Mouse (Mus musculus) hindbrain, postnatal 0 days (tissue): ENCODE data around the gene Gm14781. TPM values are rescaled to one million over a fixed set of nuclear protein-coding genes. Genes with fewer than 3 reads are reported as not detected.
"Not testable (repeated sequence)": the region's sequence is repeated elsewhere in the genome, so short reads cannot be mapped to it uniquely, and the experiment has no call there.

Experiments
- ATAC-seq: fragments of 200-750 bp; cut with Nextera tagmentation; 2 replicates; pipeline ENCODE4 v1.8.0; 2017; ENCODE audit warnings: mild to moderate bottlenecking, moderate TSS enrichment, moderate library complexity
- DNase-seq: peaks from one replicate; pipeline ENCODE4 v3.0.0-alpha.2; 2015; ENCODE audit warnings: low spot score
- H3K27ac ChIP-seq: fragments of 300-500 bp; sonication (generic); 2 replicates; pipeline ENCODE4 v1.5.1; 2014; ENCODE audit warnings: mild to moderate bottlenecking
- H3K27me3 ChIP-seq: fragments of 300-500 bp; sonication (generic); 2 replicates; pipeline ENCODE4 v1.6.1; 2014; ENCODE audit warnings: low read length, mixed read lengths; ENCODE audit not compliant: insufficient read depth
- H3K36me3 ChIP-seq: fragments of 300-500 bp; sonication (generic); 2 replicates; pipeline ENCODE4 v1.6.1; 2014; ENCODE audit warnings: low read length, mixed read lengths; ENCODE audit not compliant: insufficient read depth
- H3K4me1 ChIP-seq: fragments of 300-500 bp; sonication (generic); 2 replicates; pipeline ENCODE4 v1.6.1; 2014; ENCODE audit warnings: antibody characterized with exemption, low read length, mixed read lengths; ENCODE audit not compliant: insufficient read depth
- H3K4me2 ChIP-seq: fragments of 300-500 bp; sonication (generic); 2 replicates; pipeline ENCODE4 v1.6.1; 2014; ENCODE audit warnings: low read depth, mild to moderate bottlenecking, low read length, moderate library complexity, mixed read lengths
- H3K4me3 ChIP-seq: fragments of 300-500 bp; sonication (generic); 2 replicates; pipeline ENCODE4 v1.5.1; 2014; ENCODE audit warnings: low read length
- H3K9ac ChIP-seq: fragments of 300-500 bp; sonication (generic); replicated peaks from 2 replicates; pipeline ENCODE4 v1.6.1; 2014; ENCODE audit warnings: mild to moderate bottlenecking, low read length, moderate library complexity, mixed read lengths
- H3K9me3 ChIP-seq: fragments of 300-500 bp; sonication (generic); 2 replicates; pipeline ENCODE4 v1.6.1; 2016; ENCODE audit warnings: low read length, mixed read lengths
- WGBS: fragments of 180-500 bp; shearing (Covaris S2); extraction: QIAGEN DNeasy Blood & Tissue Kit; methylation state at CpG from one replicate; pipeline ENCODE4 v1.1.7; 2014; 5-methylcytosine and 5-hydroxymethylcytosine counted together
- polyA plus RNA-seq: library from polyadenylated mRNA; unstranded; fragments of >200 nt; fragmentation: Nextera tagmentation; extraction: Ambion mirVana; gene quantifications from 2 replicates; pipeline ENCODE4 v1.2.1, GENCODE M21; 2015
- total RNA-seq: library from RNA; depleted of rRNA; stranded (reverse); fragments of >200 nt; gene quantifications from 2 replicates; pipeline ENCODE4 v1.2.3, GENCODE M21; 2014; rRNA removed

The Gm14781 gene
- total RNA-seq, result not detected in 2 replicates
- polyA plus RNA-seq, result not detected in 2 replicates

DNA sequence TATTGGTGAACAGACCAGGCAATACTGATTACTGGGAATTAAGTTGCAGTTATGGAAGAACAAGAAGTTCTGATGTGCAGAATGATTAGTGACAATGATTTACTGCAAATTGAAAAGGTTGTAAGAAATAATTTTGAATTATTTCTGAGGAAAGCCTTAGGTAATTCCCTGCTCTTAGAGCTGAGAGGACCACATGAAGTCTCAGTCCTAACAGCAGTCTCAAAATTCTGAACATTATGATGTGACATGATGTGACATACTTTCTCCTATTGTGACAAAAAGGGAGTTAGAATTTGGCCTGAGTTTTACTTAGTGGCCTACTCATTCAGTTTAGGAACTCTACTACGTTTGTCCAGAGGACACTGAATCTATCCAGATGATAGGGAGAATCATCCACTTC is at the start of gene Gm14781:
Gene Gm14781, plus strand, starts transcription at position 301 of the 400 bp plus-strand sequence.
- H3K9me3 ChIP-seq, H3K27me3 ChIP-seq, DNase-seq, H3K4me3 ChIP-seq, H3K4me1 ChIP-seq, H3K4me2 ChIP-seq, H3K27ac ChIP-seq, ATAC-seq, H3K36me3 ChIP-seq, H3K9ac ChIP-seq: not testable (repeated sequence)
- 50% methylated on average over 1 of the region's 1 CpGs for WGBS

DNA sequence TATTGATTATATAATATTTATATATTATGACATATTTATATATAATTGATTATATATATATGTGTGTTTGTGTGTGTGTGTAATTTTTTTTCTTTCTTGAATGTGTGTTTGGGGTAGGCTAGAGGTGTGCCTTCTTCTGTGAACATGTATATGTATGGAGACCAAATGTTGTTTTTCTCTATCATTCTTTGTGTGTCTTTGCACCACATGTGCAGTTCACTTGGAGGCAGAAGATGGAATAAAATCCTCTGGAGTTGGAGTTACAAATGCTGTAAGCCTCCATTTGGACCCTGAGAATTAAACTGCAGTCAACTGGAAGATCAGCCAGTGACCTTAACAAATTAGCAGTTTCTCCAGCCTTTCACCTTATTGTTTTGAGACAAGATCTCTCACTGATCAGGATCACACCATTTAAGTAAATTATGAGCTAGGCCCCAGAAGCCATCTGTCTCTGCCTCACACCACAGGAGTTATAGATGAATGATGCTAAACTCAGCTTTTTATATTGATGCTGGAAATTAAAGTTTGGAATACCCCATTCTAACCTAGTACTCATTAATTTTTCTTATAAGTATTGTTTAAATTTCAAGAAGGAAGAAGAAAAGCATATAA is 23.1 kb downstream of the Gm14781 start:
- H3K9ac ChIP-seq, H3K27ac ChIP-seq, H3K4me1 ChIP-seq, H3K4me2 ChIP-seq, DNase-seq, H3K27me3 ChIP-seq, H3K9me3 ChIP-seq, ATAC-seq, H3K4me3 ChIP-seq, H3K36me3 ChIP-seq: not testable (repeated sequence)

Other genes starting within 250 kb of the Gm14781 start
- not detected in 2 replicates for gene Gm5072, start 239.7 kb upstream of the Gm14781 start, total RNA-seq
- gene Gm5072, start 239.7 kb upstream of the Gm14781 start, polyA plus RNA-seq, result not detected in 2 replicates
- gene Gm8914, start 152.1 kb upstream of the Gm14781 start, total RNA-seq, result not detected in 2 replicates
- not detected in 2 replicates for gene Gm8914, start 152.1 kb upstream of the Gm14781 start, polyA plus RNA-seq
- not detected in 2 replicates for gene 1700084M14Rik, start 56.3 kb upstream of the Gm14781 start, total RNA-seq
- not detected in 2 replicates for gene 1700084M14Rik, start 56.3 kb upstream of the Gm14781 start, polyA plus RNA-seq
- not detected in 2 replicates for gene Mageb5, start 150.8 kb downstream of the Gm14781 start, total RNA-seq
- not detected in 2 replicates for gene Mageb5, start 150.8 kb downstream of the Gm14781 start, polyA plus RNA-seq